Mouse (Mus musculus): ENCODE results near the gene Tars. TPM values are rescaled to one million over a fixed set of nuclear protein-coding genes. Genes with fewer than 3 reads are reported as not detected.

The Tars gene
- polyA plus RNA-seq, 1 experiment from 2014 or later, result 83.8 TPM

DNA sequence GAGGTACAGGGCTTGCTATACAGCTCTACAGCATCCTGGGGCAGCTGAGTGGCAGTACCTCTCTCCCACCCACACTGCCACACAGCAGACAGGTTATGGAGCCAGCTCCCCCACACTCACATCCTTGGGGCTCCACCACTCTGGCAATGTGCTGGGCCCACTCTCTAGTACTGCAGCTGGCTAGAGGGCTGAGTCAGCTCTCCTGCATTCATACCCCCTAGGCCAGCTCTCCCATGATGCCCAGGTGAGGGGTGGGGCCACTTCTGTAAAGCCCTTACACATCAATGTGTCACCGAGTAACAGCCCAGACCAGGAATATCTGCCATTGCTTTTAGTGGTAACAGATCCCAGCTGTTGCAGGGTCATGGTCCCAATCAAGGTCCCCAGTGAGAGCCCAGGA, 38.6 kb downstream of the Tars start:
- 75% methylated on average over 1 of the region's 1 CpGs for WGBS
- ATAC-seq (ENCODE audit: insufficient number of reproducible peaks, insufficient read depth, low FRiP score, low TSS enrichment), result peak; percentile 60

DNA sequence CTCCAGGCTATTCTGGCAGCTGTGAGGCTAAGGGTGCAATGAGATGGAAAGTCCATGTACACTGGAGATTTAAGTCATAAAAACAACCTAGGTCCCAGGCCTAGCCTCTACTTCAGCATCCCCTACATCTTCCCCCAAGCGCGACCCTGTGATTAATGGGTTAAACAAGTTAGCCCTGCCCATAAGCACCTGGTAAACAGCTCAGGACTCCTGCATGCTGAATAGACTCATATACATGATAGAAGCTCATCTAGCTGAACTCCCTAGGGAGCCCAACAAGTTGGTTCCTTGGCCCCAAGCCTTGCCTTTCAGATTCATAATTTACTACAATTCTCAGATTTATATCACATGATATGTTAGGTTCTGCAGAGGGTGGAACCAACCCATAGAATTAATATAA, 42.0 kb downstream of the Tars start:
- H3K4me1 ChIP-seq, result no peaks in the 10 kb centered on the region
- H3K27ac ChIP-seq, result no peak overlapping the region
- no peak overlapping the region for H3K4me2 ChIP-seq (replicated peaks)
- H3K27me3 ChIP-seq, result no peaks in the 10 kb centered on the region
- H3K9me3 ChIP-seq, result no peaks in the 10 kb centered on the region
- no peak overlapping the region for H3K9ac ChIP-seq
- ATAC-seq (ENCODE audit: insufficient number of reproducible peaks, insufficient read depth, low FRiP score, low TSS enrichment), result no peak
- H3K4me3 ChIP-seq, result no peak overlapping the region
- 89% methylated on average over 2 of the region's 2 CpGs for WGBS
- H3K36me3 ChIP-seq, result no peaks in the 10 kb centered on the region

More for the DNA sequence above, 38.6 kb downstream of the Tars start:
- Histone ChIP-seq H3K27ac (no peak overlapping the region), H3K9me3 (no peaks in the 10 kb centered on the region), H3K36me3 (no peaks in the 10 kb centered on the region), H3K4me3 (no peak overlapping the region), H3K4me1 (no peaks in the 10 kb centered on the region), H3K9ac (no peak overlapping the region), H3K4me2 (replicated peaks) (no peak overlapping the region), H3K27me3 (no peaks in the 10 kb centered on the region)

DNA sequence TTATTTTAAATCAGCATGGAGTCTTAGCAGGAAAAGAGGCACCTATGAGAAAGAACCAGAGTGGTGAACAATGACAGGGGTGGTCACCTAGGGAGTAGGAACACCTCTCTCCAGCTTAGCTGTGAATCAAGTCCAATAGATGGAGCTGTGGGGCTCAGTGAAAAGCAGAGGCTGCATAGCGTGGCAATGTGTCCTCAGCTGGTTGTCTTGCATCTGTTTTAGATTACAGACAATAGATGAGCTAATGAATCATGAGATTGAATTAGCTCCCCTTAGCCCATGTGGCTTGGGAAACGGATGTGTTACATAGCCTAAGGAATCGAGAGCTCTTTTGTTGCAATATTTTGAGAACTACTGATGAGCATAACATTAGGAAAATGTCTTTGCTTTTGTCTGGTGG, 43.6 kb downstream of the Tars start:
- no peak for ATAC-seq (ENCODE audit: insufficient number of reproducible peaks, insufficient read depth, low FRiP score, low TSS enrichment)
- Histone ChIP-seq H3K27me3 (no peaks in the 10 kb centered on the region), H3K4me3 (no peak overlapping the region), H3K4me1 (no peaks in the 10 kb centered on the region), H3K4me2 (replicated peaks) (no peak overlapping the region), H3K27ac (no peak overlapping the region), H3K9me3 (no peaks in the 10 kb centered on the region), H3K9ac (no peak overlapping the region), H3K36me3 (no peaks in the 10 kb centered on the region)
- WGBS, result 29% methylated on average over 3 of the region's 3 CpGs

DNA sequence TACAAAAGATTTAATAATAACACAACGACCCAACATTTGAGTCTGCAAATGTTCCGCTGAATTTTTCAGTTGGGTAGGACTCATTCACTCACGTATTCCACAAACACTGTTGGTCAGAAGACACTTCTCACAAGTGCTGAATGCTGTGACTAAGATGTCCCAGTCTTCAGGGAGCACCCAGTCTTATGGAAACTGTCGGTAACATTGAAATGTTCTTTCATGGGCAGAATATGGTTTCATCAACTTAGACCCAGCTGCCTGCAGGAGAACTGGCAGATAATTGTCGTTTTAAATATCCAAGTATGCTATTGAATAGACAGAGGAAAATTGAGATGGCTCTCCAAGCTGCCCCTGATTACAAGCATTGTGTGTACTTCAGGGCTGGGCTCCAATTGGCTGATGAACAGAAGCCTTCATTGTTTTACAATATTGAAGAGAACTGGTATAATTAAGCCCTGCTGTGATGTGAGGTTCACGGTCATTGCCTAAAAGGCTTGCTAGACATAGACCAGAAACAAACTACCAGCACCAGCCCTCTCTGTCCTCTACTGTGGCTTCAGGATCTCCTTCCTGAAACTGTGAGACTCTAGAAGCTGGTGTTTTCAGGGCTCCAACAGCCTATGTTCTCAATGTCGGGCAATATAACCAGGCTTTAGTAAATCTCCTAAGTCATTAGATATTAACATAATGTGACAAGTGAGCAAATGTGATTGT, 59.8 kb downstream of the Tars start:
- H3K36me3 ChIP-seq, result no peaks in the 10 kb centered on the region

More for the DNA sequence above, 59.8 kb downstream of the Tars start:
- no peaks in the 10 kb centered on the region for H3K4me1 ChIP-seq
- no peaks in the 10 kb centered on the region for H3K9me3 ChIP-seq
- no peak overlapping the region for H3K9ac ChIP-seq
- no peak overlapping the region for H3K4me2 ChIP-seq (replicated peaks)
- H3K27ac ChIP-seq, result no peak overlapping the region
- no peak for ATAC-seq (ENCODE audit: insufficient number of reproducible peaks, insufficient read depth, low FRiP score, low TSS enrichment)
- 77% methylated on average over 7 of the region's 7 CpGs for WGBS
- H3K4me3 ChIP-seq, result no peak overlapping the region
- no peaks in the 10 kb centered on the region for H3K27me3 ChIP-seq

Measured in embryonic facial prominence, embryonic 12.5 days (tissue).